Mouse (Mus musculus) liver, embryonic 14.5 days (tissue): Measurements from ENCODE around the gene Taar3. TPM values are rescaled to one million over a fixed set of nuclear protein-coding genes. Genes with fewer than 3 reads are reported as not detected.

Experiments
- ATAC-seq: fragments of 200-750 bp; cut with Nextera tagmentation; 2 replicates; pipeline ENCODE4 v1.8.0; 2017; ENCODE audit warnings: moderate number of reproducible peaks, mild to moderate bottlenecking, moderate library complexity; ENCODE audit not compliant: insufficient read depth
- DNase-seq, 3 experiments: peaks; one replicate each; pipeline ENCODE4 v3.0.0-alpha.2; 2012 to 2013; ENCODE audit warnings: low read depth in 3 of 3, low spot score in 3 of 3
- H3K27ac ChIP-seq: fragments of 300-500 bp; sonication (generic); 2 replicates; pipeline ENCODE4 v1.5.1; 2014; ENCODE audit warnings: moderate library complexity, mild to moderate bottlenecking, control low read depth, inconsistent platforms
- H3K27me3 ChIP-seq: fragments of 300-500 bp; sonication (generic); 2 replicates; pipeline ENCODE4 v1.6.1; 2014; ENCODE audit warnings: mild to moderate bottlenecking, low read length, moderate library complexity; ENCODE audit not compliant: control insufficient read depth, insufficient read depth
- H3K36me3 ChIP-seq: fragments of 300-500 bp; sonication (generic); replicated peaks from 2 replicates; pipeline ENCODE4 v1.6.1; 2014; ENCODE audit warnings: low read depth; ENCODE audit not compliant: control insufficient read depth, insufficient read depth
- H3K4me1 ChIP-seq, 2 experiments: fragments of 200-500 bp in 1 of 2; fragments of 300-500 bp in 1 of 2; sonication (generic) in 1 of 2; replicated peaks; 2 replicates each; pipeline ENCODE4 v1.6.1; 2012 to 2014; ENCODE audit warnings: antibody characterized with exemption in 1 of 2, inconsistent platforms in 1 of 2, low read length in 1 of 2; ENCODE audit not compliant: control insufficient read depth in 2 of 2, insufficient read depth in 2 of 2
- H3K4me2 ChIP-seq: fragments of 300-500 bp; sonication (generic); 2 replicates; pipeline ENCODE4 v1.6.1; 2014; ENCODE audit warnings: low read depth, mild to moderate bottlenecking, control low read depth, moderate library complexity
- H3K4me3 ChIP-seq, 2 experiments: fragments of 200-500 bp in 1 of 2; fragments of 300-500 bp in 1 of 2; sonication (generic) in 1 of 2; 2 replicates each; pipeline ENCODE4 v1.5.1; 2012 to 2014; ENCODE audit warnings: low read depth in 2 of 2, low read length in 2 of 2, mild to moderate bottlenecking in 2 of 2, control low read depth in 1 of 2, inconsistent platforms in 1 of 2, moderate library complexity in 1 of 2; ENCODE audit not compliant: insufficient read depth in 1 of 2
- H3K9ac ChIP-seq: fragments of 300-500 bp; sonication (generic); replicated peaks from 2 replicates; pipeline ENCODE4 v1.6.1; 2014; ENCODE audit warnings: mild to moderate bottlenecking, control low read depth, moderate library complexity
- H3K9me3 ChIP-seq: fragments of 300-500 bp; sonication (generic); 2 replicates; pipeline ENCODE4 v1.6.1; 2016; ENCODE audit warnings: low read length, mixed read lengths; ENCODE audit not compliant: control insufficient read depth
- CTCF ChIP-seq: IDR thresholded peaks from 2 replicates; pipeline ENCODE4 v1.5.1; 2016; ENCODE audit warnings: antibody characterized with exemption, low read depth, control low read depth
- EP300 ChIP-seq: IDR thresholded peaks from 2 replicates; pipeline ENCODE4 v1.6.1; 2016; ENCODE audit warnings: antibody characterized with exemption, low read depth
- WGBS: fragments of 180-500 bp; shearing (Covaris S2); extraction: QIAGEN DNeasy Blood & Tissue Kit; methylation state at CpG from one replicate; pipeline ENCODE4 v1.1.7; 2014; ENCODE audit not compliant: insufficient replicate concordance; 5-methylcytosine and 5-hydroxymethylcytosine counted together
- polyA plus RNA-seq, 2 experiments: library from polyadenylated mRNA; depleted of rRNA in 1 of 2; stranded (reverse) in 1 of 2; unstranded in 1 of 2; fragments of >200 nt; fragmentation: Nextera tagmentation in 1 of 2; extraction: Ambion mirVana in 1 of 2; gene quantifications; 2 replicates each; pipeline versions ENCODE4 v1.2.1 to v1.2.3; 2012 to 2014

Taar3 gene
- polyA plus RNA-seq, 2 experiments = not detected

- Histone ChIP-seq H3K27ac (no peak overlapping the region), H3K4me3 (no peak overlapping the region), H3K27me3 (no peaks in the 10 kb centered on the region), H3K4me2 (no peak overlapping the region), H3K9me3 (no peaks in the 10 kb centered on the region), H3K9ac (no peak overlapping the region), H3K36me3 (no peaks in the 10 kb centered on the region), H3K4me1 (peaks cover 0 to 4% of the 10 kb centered on the region in 2 experiments; a peak in 1 of 4 replicates)
- DNase-seq = no peak
- no peak for TF ChIP-seq CTCF
- TF ChIP-seq EP300 = no peak
- 56% methylated on average over 2 of the region's 2 CpGs for WGBS
- ATAC-seq = no peak
Measured at GRCm38 (mm10) chr10:23923941-23924340, 25.4 kb upstream of the Taar3 start.

GRCm38 (mm10) chr10:23937613-23938012, 11.7 kb upstream of the Taar3 start:
- no peak overlapping the region for H3K4me3 ChIP-seq
- ATAC-seq (no peak), DNase-seq (no peak)
- TF ChIP-seq CTCF (no peak), EP300 (no peak)
- H3K27me3 ChIP-seq = no peaks in the 10 kb centered on the region
- 38% methylated on average over 4 of the region's 4 CpGs for WGBS
- H3K4me2 ChIP-seq = no peak overlapping the region
- no peaks in the 10 kb centered on the region for H3K9me3 ChIP-seq
- H3K36me3 ChIP-seq = no peaks in the 10 kb centered on the region
- H3K9ac ChIP-seq = no peak overlapping the region
- H3K27ac ChIP-seq = no peak overlapping the region
- no peaks in the 10 kb centered on the region for H3K4me1 ChIP-seq

- ATAC-seq = no peak
- H3K27me3 ChIP-seq = no peaks in the 10 kb centered on the region
- H3K4me3 ChIP-seq = no peak within 1 kb of the TSS
- TF ChIP-seq CTCF = no peak
- no peak for DNase-seq
- WGBS = 51% methylated on average over 6 of the region's 6 CpGs
- no peaks in the 10 kb centered on the region for H3K36me3 ChIP-seq
- no peaks in the 10 kb centered on the region for H3K4me1 ChIP-seq
- no peak within 1 kb of the TSS for H3K27ac ChIP-seq
- no peak within 1 kb of the TSS for H3K4me2 ChIP-seq
- no peak within 1 kb of the TSS for H3K9ac ChIP-seq
- no peaks in the 10 kb centered on the region for H3K9me3 ChIP-seq
Measured at GRCm38 (mm10) chr10:23938312-23938711, 11.0 kb upstream of the Taar3 start, which contains the start of gene Taar2. Taar2 (plus strand) TSS chr10:23938572.

GRCm38 (mm10) chr10:23942465-23942864, 6.9 kb upstream of the Taar3 start:
- H3K9me3 ChIP-seq = no peaks in the 10 kb centered on the region
- H3K27me3 ChIP-seq = no peaks in the 10 kb centered on the region
- no peaks in the 10 kb centered on the region for H3K36me3 ChIP-seq
- DNase-seq (no peak), ATAC-seq (no peak)
- H3K4me2 ChIP-seq = no peak overlapping the region
- H3K4me1 ChIP-seq = no peaks in the 10 kb centered on the region
- H3K27ac ChIP-seq = no peak overlapping the region
- H3K9ac ChIP-seq = no peak overlapping the region
- H3K4me3 ChIP-seq = no peak overlapping the region
- TF ChIP-seq CTCF (peak; percentile 68), EP300 (no peak)
- WGBS = 50% methylated on average over 5 of the region's 5 CpGs

- H3K9ac ChIP-seq = no peak overlapping the region
- WGBS = 53% methylated on average over 7 of the region's 7 CpGs
- no peak overlapping the region for H3K27ac ChIP-seq
- H3K4me1 ChIP-seq = no peaks in the 10 kb centered on the region
- no peak for ATAC-seq
- no peak overlapping the region for H3K4me3 ChIP-seq
- H3K36me3 ChIP-seq = no peaks in the 10 kb centered on the region
- no peak for DNase-seq
- no peak overlapping the region for H3K4me2 ChIP-seq
- H3K27me3 ChIP-seq = no peaks in the 10 kb centered on the region
- no peaks in the 10 kb centered on the region for H3K9me3 ChIP-seq
- no peak for TF ChIP-seq EP300
- TF ChIP-seq CTCF = no peak
Measured at GRCm38 (mm10) chr10:23948026-23948425, 1.3 kb upstream of the Taar3 start.

- H3K4me1 ChIP-seq = no peaks in the 10 kb centered on the region
- WGBS = 56% methylated on average over 6 of the region's 6 CpGs
- no peak overlapping the region for H3K27ac ChIP-seq
- no peaks in the 10 kb centered on the region for H3K36me3 ChIP-seq
- H3K9ac ChIP-seq = no peak overlapping the region
- no peak overlapping the region for H3K4me3 ChIP-seq
- no peak for TF ChIP-seq EP300
- no peak for TF ChIP-seq CTCF
- no peaks in the 10 kb centered on the region for H3K9me3 ChIP-seq
- ATAC-seq (no peak), DNase-seq (no peak)
- H3K27me3 ChIP-seq = no peaks in the 10 kb centered on the region
- H3K4me2 ChIP-seq = no peak overlapping the region
Measured at GRCm38 (mm10) chr10:23951714-23952113, 2.4 kb downstream of the Taar3 start.
